Mouse (Mus musculus) MEL (cell line): ENCODE data around the gene Sptssa.

Experiments used
- CHD2 ChIP-seq: IDR thresholded peaks from 2 replicates; pipeline ENCODE4 v1.6.1; 2011; ENCODE audit warnings: low read length, improper control_type of control experiment
- ELF1 ChIP-seq: IDR thresholded peaks from 2 replicates; pipeline ENCODE4 v1.6.1; 2014; ENCODE audit warnings: low read depth, mild to moderate bottlenecking, inconsistent platforms, low read length, improper control_type of control experiment, moderate library complexity
- KAT2A ChIP-seq: conservative IDR thresholded peaks from 2 replicates; pipeline ENCODE4 v1.6.1; 2012; ENCODE audit warnings: low read depth, low read length, improper control_type of control experiment, inconsistent platforms
- RCOR1 ChIP-seq: IDR thresholded peaks from 2 replicates; pipeline ENCODE4 v1.6.1; 2012; ENCODE audit warnings: low read depth, mild to moderate bottlenecking, inconsistent platforms, low read length, improper control_type of control experiment

DNA sequence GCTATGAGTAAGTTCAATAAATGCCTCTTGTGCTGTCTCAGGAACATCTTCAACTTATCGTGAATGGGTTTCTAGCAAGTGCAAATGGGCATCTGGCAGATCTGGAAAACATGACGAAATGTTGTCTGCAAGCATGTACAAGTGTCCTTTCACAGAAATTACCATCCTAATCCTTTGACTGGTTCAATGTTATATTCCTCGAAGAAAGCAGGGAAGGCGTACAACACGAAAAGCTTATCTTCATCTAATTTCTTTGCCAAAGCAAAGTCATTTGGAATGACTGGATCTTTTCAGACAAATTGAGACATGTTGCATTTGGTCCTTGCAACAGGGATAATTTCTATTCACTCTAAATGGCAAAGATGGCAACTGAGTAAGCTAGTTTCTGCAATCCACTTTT is 32.7 kb upstream of the Sptssa start:
- no peak for TF ChIP-seq RCOR1
- no peak for TF ChIP-seq ELF1
- TF ChIP-seq CHD2, result no peak
- TF ChIP-seq KAT2A, result no peak
